Mouse (Mus musculus) forebrain, embryonic 11.5 days (tissue): ENCODE measurements around the gene Sp4. TPM values are rescaled to one million over a fixed set of nuclear protein-coding genes. Genes with fewer than 3 reads are reported as not detected.

ENCODE experiments used
- ATAC-seq: fragments of 200-750 bp; cut with Nextera tagmentation; replicated peaks from 2 replicates; pipeline ENCODE4 v1.8.0; 2017; ENCODE audit warnings: moderate TSS enrichment; ENCODE audit not compliant: low FRiP score
- DNase-seq: peaks from one replicate; pipeline ENCODE4 v3.0.0-alpha.2; 2017; ENCODE audit warnings: low spot score
- H3K27ac ChIP-seq: fragments of 300-500 bp; sonication (generic); 2 replicates; pipeline ENCODE4 v1.5.1; 2014; ENCODE audit warnings: low read depth, low read length
- H3K27me3 ChIP-seq: fragments of 300-500 bp; sonication (generic); 2 replicates; pipeline ENCODE4 v1.6.1; 2014; ENCODE audit warnings: mild to moderate bottlenecking, low read length, mixed read lengths; ENCODE audit not compliant: control insufficient read depth, insufficient read depth
- H3K36me3 ChIP-seq: fragments of 300-500 bp; sonication (generic); 2 replicates; pipeline ENCODE4 v1.6.1; 2014; ENCODE audit warnings: mild to moderate bottlenecking, low read length, moderate library complexity, mixed read lengths; ENCODE audit not compliant: control insufficient read depth, insufficient read depth
- H3K4me1 ChIP-seq: fragments of 300-500 bp; sonication (generic); replicated peaks from 2 replicates; pipeline ENCODE4 v1.6.1; 2014; ENCODE audit warnings: low read length, mixed read lengths; ENCODE audit not compliant: control insufficient read depth, insufficient read depth
- H3K4me2 ChIP-seq: fragments of 300-500 bp; sonication (generic); 2 replicates; pipeline ENCODE4 v1.6.1; 2014; ENCODE audit warnings: low read depth, mild to moderate bottlenecking, low read length, moderate library complexity, mixed read lengths; ENCODE audit not compliant: severe bottlenecking
- H3K4me3 ChIP-seq: fragments of 300-500 bp; sonication (generic); 2 replicates; pipeline ENCODE4 v1.5.1; 2014; ENCODE audit warnings: low read depth, low read length
- H3K9ac ChIP-seq: fragments of 300-500 bp; sonication (generic); 2 replicates; pipeline ENCODE4 v1.6.1; 2014; ENCODE audit warnings: low read length
- H3K9me3 ChIP-seq: fragments of 300-500 bp; sonication (generic); 2 replicates; pipeline ENCODE4 v1.6.1; 2016; ENCODE audit warnings: low read length, mixed read lengths; ENCODE audit not compliant: control insufficient read depth
- WGBS: fragments of 180-500 bp; shearing (Covaris S2); extraction: QIAGEN DNeasy Blood & Tissue Kit; methylation state at CpG from one replicate; pipeline ENCODE4 v1.1.7; 2014; 5-methylcytosine and 5-hydroxymethylcytosine counted together
- polyA plus RNA-seq: library from polyadenylated mRNA; unstranded; fragments of >200 nt; fragmentation: Nextera tagmentation; extraction: Ambion mirVana; gene quantifications from 2 replicates; pipeline ENCODE4 v1.2.1, GENCODE M21; 2014

The Sp4 gene
- polyA plus RNA-seq, 1 experiment from 2014 or later, result 24.6 TPM

DNA sequence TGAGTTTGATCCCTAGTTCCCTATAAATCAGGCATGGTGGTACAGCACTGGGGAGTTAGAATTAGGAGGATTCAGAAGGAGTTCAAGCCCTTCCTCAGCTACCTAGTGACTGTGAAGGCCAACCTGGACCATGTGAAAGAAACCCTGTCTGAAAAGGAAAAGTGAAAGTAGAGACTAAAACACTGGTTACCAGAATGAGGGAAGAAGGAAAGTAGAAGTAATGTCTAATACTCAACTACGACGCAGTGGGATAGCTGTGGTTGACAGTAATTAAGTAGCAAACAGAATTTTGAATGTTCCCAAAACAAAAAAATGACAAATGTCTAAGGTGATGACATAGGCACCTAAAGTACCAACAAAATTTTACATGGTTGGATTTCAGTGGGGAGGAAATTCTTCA is 5.0 kb downstream of the Sp4 start:
- 100% methylated on average over 2 of the region's 2 CpGs for WGBS
- no peak overlapping the region for H3K9ac ChIP-seq
- ATAC-seq (no peak), DNase-seq (no peak)
- no peaks in the 10 kb centered on the region for H3K9me3 ChIP-seq
- H3K4me3 ChIP-seq, result no peak overlapping the region
- H3K27ac ChIP-seq, result no peak overlapping the region
- no peaks in the 10 kb centered on the region for H3K27me3 ChIP-seq
- peaks cover 5% of the 10 kb centered on the region; the same call in 1 of the 2 replicates for H3K4me1 ChIP-seq
- no peaks in the 10 kb centered on the region for H3K36me3 ChIP-seq
- no peak overlapping the region for H3K4me2 ChIP-seq

DNA sequence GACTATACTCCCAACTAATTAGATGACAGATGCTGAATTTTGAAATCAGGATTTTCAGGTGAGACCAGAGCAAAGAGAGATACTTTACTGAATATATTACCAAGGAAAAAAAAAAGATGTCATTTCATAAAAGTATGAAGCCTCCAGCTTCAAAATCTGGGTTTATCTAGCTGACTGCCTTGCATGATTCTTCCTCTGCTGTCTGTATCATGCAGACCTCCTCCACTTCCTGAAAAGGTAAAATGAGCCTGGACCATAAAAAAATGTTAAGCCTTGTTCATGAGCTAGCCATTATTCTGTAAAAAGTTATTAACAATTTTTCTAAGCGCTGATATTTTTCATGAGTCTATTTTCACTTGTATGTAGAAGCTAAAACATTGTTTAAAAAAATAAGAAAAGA is 5.4 kb downstream of the Sp4 start:
- 91% methylated on average over 1 of the region's 1 CpGs for WGBS
- DNase-seq (no peak), ATAC-seq (no peak)
- no peak overlapping the region for H3K4me3 ChIP-seq
- H3K9me3 ChIP-seq, result no peaks in the 10 kb centered on the region
- H3K9ac ChIP-seq, result no peak overlapping the region
- no peak overlapping the region for H3K27ac ChIP-seq
- H3K4me1 ChIP-seq, result peaks cover 5% of the 10 kb centered on the region; the same call in 1 of the 2 replicates
- H3K27me3 ChIP-seq, result no peaks in the 10 kb centered on the region
- H3K36me3 ChIP-seq, result no peaks in the 10 kb centered on the region
- no peak overlapping the region for H3K4me2 ChIP-seq

DNA sequence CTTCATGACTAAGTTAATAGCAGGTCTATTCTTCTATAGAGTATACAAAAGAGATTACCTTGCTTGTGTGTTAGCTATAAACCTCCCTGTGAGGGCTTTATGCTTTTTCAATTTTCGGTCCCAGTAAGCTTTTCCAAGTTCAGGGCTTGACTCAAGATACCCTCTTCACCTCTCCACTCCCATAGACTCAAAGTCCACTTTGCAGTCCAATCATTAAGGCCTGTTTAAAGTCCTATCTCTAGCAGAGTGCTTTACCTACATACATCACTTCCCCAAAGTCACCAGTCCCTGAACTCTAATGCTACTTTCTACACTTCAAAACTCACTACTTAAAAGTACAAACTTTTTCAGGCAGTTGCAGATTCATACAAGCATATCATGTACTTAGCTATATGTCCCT is 12.3 kb downstream of the Sp4 start:
- DNase-seq (no peak), ATAC-seq (no peak)
- Histone ChIP-seq H3K9me3 (no peaks in the 10 kb centered on the region), H3K4me3 (no peak overlapping the region), H3K27ac (no peak overlapping the region), H3K9ac (no peak overlapping the region), H3K27me3 (no peaks in the 10 kb centered on the region), H3K4me1 (no peaks in the 10 kb centered on the region), H3K4me2 (no peak overlapping the region), H3K36me3 (no peaks in the 10 kb centered on the region)
- 75% methylated on average over 1 of the region's 1 CpGs for WGBS

DNA sequence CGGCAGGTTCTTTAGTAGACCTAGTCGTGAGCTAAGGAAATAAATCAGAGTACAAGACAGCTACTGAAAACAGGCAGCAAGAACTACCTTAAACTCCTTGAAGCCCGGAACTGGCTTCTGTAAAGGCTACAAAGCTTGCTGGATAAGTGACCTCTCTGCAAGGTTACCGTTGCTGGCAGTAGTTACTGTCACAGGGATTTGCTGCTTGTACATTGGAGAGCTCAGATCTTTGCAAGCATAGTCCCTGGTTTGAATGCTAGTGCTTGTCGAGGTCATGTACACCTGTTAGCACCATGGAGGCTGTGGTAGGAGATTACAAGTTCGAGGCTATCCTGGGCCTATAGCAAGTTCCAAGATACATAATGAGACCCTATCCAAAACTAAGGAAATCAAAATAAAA is 16.1 kb downstream of the Sp4 start:
- 91% methylated on average over 6 of the region's 6 CpGs for WGBS
- ATAC-seq (no peak), DNase-seq (no peak)
- Histone ChIP-seq H3K4me2 (no peak overlapping the region), H3K9ac (no peak overlapping the region), H3K27ac (no peak overlapping the region), H3K9me3 (no peaks in the 10 kb centered on the region), H3K4me1 (no peaks in the 10 kb centered on the region), H3K4me3 (no peak overlapping the region), H3K27me3 (no peaks in the 10 kb centered on the region), H3K36me3 (no peaks in the 10 kb centered on the region)

DNA sequence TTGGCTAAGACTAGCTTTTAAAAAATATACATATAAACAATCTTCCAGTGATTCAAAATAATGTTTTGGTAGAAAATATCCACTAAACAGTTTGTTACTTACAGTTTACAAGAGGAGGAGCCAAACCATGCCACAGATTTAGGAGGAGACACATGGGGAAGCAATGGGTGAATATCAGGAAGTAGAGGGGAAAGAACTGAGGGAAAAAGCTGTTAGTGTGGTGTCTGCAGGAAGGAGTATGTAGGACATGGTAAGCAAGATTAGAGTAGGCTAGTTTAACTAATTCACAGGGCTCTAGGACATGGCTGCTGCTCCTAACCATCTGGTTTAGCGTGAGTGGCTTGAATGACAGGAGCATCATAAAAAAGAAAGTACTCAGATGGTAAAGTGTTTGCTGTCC is 19.3 kb downstream of the Sp4 start:
- H3K36me3 ChIP-seq, result no peaks in the 10 kb centered on the region
- H3K27ac ChIP-seq, result no peak overlapping the region
- DNase-seq, result no peak
- no peak overlapping the region for H3K4me2 ChIP-seq
- H3K4me3 ChIP-seq, result no peak overlapping the region
- H3K9me3 ChIP-seq, result no peaks in the 10 kb centered on the region
- 92% methylated on average over 1 of the region's 1 CpGs for WGBS
- no peak overlapping the region for H3K9ac ChIP-seq
- no peak for ATAC-seq
- H3K4me1 ChIP-seq, result no peaks in the 10 kb centered on the region
- H3K27me3 ChIP-seq, result no peaks in the 10 kb centered on the region

DNA sequence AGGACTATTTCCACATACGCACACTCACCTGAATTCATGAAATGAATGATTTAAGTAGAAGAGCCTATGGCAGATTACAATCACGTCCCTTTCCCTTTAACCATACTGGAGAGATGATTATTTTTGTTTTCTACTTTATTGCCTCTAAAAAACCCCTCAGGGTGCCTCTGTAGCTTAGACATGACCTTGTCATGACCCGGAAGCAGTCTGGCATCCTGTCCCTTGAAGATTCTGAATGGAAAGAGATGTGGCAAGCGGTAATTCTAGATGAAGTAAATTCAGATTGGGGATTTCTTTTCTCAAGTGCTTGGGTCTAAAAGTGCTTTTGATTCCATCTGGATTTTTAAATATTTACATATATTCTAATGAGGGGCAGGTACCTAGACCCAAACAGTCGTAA is 24.9 kb downstream of the Sp4 start:
- no peak overlapping the region for H3K4me2 ChIP-seq
- H3K27ac ChIP-seq, result no peak overlapping the region
- H3K4me1 ChIP-seq, result no peaks in the 10 kb centered on the region
- H3K9me3 ChIP-seq, result no peaks in the 10 kb centered on the region
- no peak overlapping the region for H3K9ac ChIP-seq
- no peaks in the 10 kb centered on the region for H3K27me3 ChIP-seq
- DNase-seq, result no peak
- H3K4me3 ChIP-seq, result no peak overlapping the region
- no peak for ATAC-seq
- 82% methylated on average over 5 of the region's 5 CpGs for WGBS
- H3K36me3 ChIP-seq, result no peaks in the 10 kb centered on the region

DNA sequence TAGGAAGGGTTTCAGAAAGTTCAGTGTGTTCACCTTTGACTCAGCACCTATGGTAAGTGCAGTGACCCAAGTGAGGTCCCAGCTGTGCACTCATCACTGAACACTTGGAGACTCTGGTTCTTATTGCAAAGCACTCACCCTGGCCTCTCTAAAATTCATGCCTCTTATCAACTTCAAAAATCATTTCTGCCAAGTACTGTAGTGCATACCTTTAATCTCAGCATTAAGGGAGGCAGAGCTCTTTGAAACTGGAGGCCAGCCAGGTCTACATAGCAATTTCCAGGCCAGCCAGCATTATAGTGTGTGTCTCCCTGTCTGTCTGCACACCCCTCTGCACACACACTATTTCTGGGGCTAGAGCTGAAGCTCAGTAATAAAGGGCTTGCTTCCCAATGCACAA is 36.3 kb downstream of the Sp4 start:
- H3K4me2 ChIP-seq, result no peak overlapping the region
- ATAC-seq (no peak), DNase-seq (no peak)
- no peaks in the 10 kb centered on the region for H3K9me3 ChIP-seq
- no peaks in the 10 kb centered on the region for H3K27me3 ChIP-seq
- H3K9ac ChIP-seq, result no peak overlapping the region
- no peak overlapping the region for H3K27ac ChIP-seq
- H3K4me3 ChIP-seq, result no peak overlapping the region
- no peaks in the 10 kb centered on the region for H3K4me1 ChIP-seq
- no peaks in the 10 kb centered on the region for H3K36me3 ChIP-seq

DNA sequence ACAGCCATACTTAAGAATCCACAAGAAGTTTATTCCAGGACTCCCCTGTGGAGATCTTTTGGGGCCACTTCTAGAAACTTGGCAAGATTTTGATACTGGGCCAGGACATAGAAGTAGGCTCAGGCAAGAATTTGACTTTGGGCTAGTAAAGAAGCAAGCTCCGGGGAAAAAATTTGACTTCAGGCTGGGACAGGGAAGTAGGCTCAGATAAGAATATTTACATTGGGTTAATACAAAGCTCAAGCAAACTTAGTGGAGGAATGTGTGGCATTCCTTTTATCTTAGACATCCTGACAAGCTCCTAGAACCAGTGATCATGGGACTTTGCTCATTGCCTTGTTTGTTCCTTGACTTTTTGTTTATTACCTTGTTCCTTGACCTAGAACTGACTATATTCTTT is 37.4 kb downstream of the Sp4 start:
- ATAC-seq (no peak), DNase-seq (no peak)
- no peak overlapping the region for H3K4me2 ChIP-seq
- H3K36me3 ChIP-seq, result no peaks in the 10 kb centered on the region
- H3K27me3 ChIP-seq, result no peaks in the 10 kb centered on the region
- H3K4me1 ChIP-seq, result no peaks in the 10 kb centered on the region
- H3K9ac ChIP-seq, result no peak overlapping the region
- H3K27ac ChIP-seq, result no peak overlapping the region
- no peak overlapping the region for H3K4me3 ChIP-seq
- no peaks in the 10 kb centered on the region for H3K9me3 ChIP-seq
- 87% methylated on average over 1 of the region's 1 CpGs for WGBS

DNA sequence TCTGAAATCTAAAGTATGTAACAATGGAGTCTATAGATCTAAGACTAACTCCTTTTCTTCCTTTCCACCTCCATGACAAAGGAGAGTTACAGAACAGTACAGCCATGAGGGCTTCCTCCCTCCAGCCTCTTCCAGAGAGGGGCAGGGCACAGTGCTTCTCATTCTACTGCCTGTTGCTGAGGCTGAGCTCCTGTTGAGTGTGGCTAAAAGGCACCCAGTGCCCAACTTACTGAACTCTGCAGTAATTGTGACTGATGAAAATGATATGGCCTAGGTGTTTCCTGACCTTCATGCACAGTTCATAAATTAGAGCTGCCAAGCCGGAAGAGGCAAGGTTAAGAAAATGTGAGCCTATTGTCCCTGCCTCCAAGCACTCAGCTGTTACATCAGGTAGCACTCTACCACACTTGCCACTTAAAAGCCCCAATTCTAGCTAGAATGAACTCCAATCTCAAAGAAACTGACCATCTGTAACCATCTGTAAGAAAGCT is 45.9 kb downstream of the Sp4 start:
- H3K27ac ChIP-seq, result no peak overlapping the region
- no peaks in the 10 kb centered on the region for H3K4me1 ChIP-seq
- WGBS, result 78% methylated on average over 1 of the region's 1 CpGs
- H3K27me3 ChIP-seq, result no peaks in the 10 kb centered on the region
- H3K9ac ChIP-seq, result no peak overlapping the region
- ATAC-seq, result no peak
- DNase-seq, result no peak
- no peak overlapping the region for H3K4me2 ChIP-seq
- H3K36me3 ChIP-seq, result no peaks in the 10 kb centered on the region; the same call in 1 of the 2 replicates
- H3K4me3 ChIP-seq, result no peak overlapping the region
- H3K9me3 ChIP-seq, result no peaks in the 10 kb centered on the region
